Mouse (Mus musculus): ENCODE data around the gene Pgm1. TPM values are rescaled to one million over a fixed set of nuclear protein-coding genes. Genes with fewer than 3 reads are reported as not detected.
A peak's percentile ranks its signal among the peaks of the same experiment; 100 is the strongest.

Pgm1 gene
- total RNA-seq, 1 experiment: 15.6 TPM

GRCm38 (mm10) chr4:100011563-100011962 lies 82.3 kb downstream of the Pgm1 start:
- in situ Hi-C loops (cut with MboI; ENCODE audit: low sequenced_read_pairs in 2 of 2, unreplicated experiment in 2 of 2): loop anchor here in 1 of 2 experiments (5.0 kb wide), 1 partner anchor 39 kb away; no protein-coding TSS in a partner anchor
- H3K27ac ChIP-seq (ENCODE audit: insufficient read depth, low read depth, low read length, poor library complexity, severe bottlenecking): no peak overlapping the region
- H3K9ac ChIP-seq (ENCODE audit: insufficient read depth, low read depth, low read length, poor library complexity, severe bottlenecking): no peak overlapping the region
- no peaks in the 10 kb centered on the region for H3K9me3 ChIP-seq (ENCODE audit: control insufficient read depth, insufficient read depth, low read depth, low read length)
- H3K36me3 ChIP-seq (ENCODE audit: control insufficient read depth, insufficient read depth, low read length, poor library complexity, severe bottlenecking): no peaks in the 10 kb centered on the region
- no peak overlapping the region for H3K4me3 ChIP-seq (ENCODE audit: insufficient read depth in 1 of 2, low read depth in 1 of 2, low read length in 2 of 2, poor library complexity in 1 of 2, severe bottlenecking in 1 of 2)
- no peaks in the 10 kb centered on the region for H3K4me1 ChIP-seq (ENCODE audit: control insufficient read depth in 2 of 2, insufficient read depth in 2 of 2, low read length in 2 of 2, poor library complexity in 1 of 2)
- DNase-seq (ENCODE audit: low read depth, low spot score): no peak
- no peak for TF ChIP-seq ZNF384 (IDR thresholded peaks at IDR 0.05; ENCODE audit: low read depth, low read length)
- no peak for TF ChIP-seq CHD2 (IDR thresholded peaks at IDR 0.05; ENCODE audit: low read depth, low read length)
- no peak for TF ChIP-seq MAFK (IDR thresholded peaks at IDR 0.05; ENCODE audit: insufficient read depth, low read depth, low read length)
- TF ChIP-seq HCFC1 (IDR thresholded peaks at IDR 0.05; ENCODE audit: borderline replicate concordance, insufficient read depth, low read length): no peak
- no peak for TF ChIP-seq ZC3H11A (IDR thresholded peaks at IDR 0.05; ENCODE audit: borderline replicate concordance, low read depth, low read length)

- no peaks in the 10 kb centered on the region for H3K36me3 ChIP-seq (ENCODE audit: control insufficient read depth, insufficient read depth, low read length, poor library complexity, severe bottlenecking)
- in situ Hi-C loops (cut with MboI; ENCODE audit: low sequenced_read_pairs in 2 of 2, unreplicated experiment in 2 of 2): loop anchor here in 1 of 2 experiments (5.0 kb wide), 1 partner anchor 40 kb away; no protein-coding TSS in a partner anchor
- DNase-seq (ENCODE audit: low read depth, low spot score): no peak
- no peak overlapping the region for H3K9ac ChIP-seq (ENCODE audit: insufficient read depth, low read depth, low read length, poor library complexity, severe bottlenecking)
- no peaks in the 10 kb centered on the region for H3K9me3 ChIP-seq (ENCODE audit: control insufficient read depth, insufficient read depth, low read depth, low read length)
- TF ChIP-seq ZC3H11A (IDR thresholded peaks at IDR 0.05; ENCODE audit: borderline replicate concordance, low read depth, low read length) (no peak), ZNF384 (IDR thresholded peaks at IDR 0.05; ENCODE audit: low read depth, low read length) (no peak), MAFK (IDR thresholded peaks at IDR 0.05; ENCODE audit: insufficient read depth, low read depth, low read length) (no peak), CHD2 (IDR thresholded peaks at IDR 0.05; ENCODE audit: low read depth, low read length) (no peak), HCFC1 (IDR thresholded peaks at IDR 0.05; ENCODE audit: borderline replicate concordance, insufficient read depth, low read length) (no peak)
- no peak overlapping the region for H3K27ac ChIP-seq (ENCODE audit: insufficient read depth, low read depth, low read length, poor library complexity, severe bottlenecking)
- H3K4me1 ChIP-seq (ENCODE audit: control insufficient read depth in 2 of 2, insufficient read depth in 2 of 2, low read length in 2 of 2, poor library complexity in 1 of 2): no peaks in the 10 kb centered on the region
- no peak overlapping the region for H3K4me3 ChIP-seq (ENCODE audit: insufficient read depth in 1 of 2, low read depth in 1 of 2, low read length in 2 of 2, poor library complexity in 1 of 2, severe bottlenecking in 1 of 2)
Observed at GRCm38 (mm10) chr4:100012361-100013035, 83.3 kb downstream of the Pgm1 start.

DNA sequence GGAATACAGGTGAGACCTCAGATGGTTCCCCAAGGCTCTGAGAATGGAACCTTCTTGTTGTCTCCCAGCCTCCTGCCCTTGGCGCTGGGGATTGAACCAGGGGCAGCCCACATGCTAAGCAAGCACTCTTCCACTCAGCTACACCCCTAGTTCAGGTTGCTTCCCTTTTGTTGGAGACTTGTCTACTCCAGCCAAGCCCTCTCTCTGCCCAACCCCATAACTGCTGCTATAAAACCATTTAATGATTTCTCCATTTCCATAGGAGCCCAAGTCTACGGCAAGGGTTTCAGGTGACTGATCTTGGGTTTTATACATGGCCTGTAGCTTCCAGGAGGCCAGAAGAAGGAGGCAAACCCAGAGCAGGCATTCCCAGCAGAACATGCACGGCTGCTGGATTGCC lies 98.6 kb downstream of the Pgm1 start:
- in situ Hi-C loops (cut with MboI; ENCODE audit: low sequenced_read_pairs in 2 of 2, unreplicated experiment in 2 of 2): loop anchor here in 1 of 2 experiments (25.0 kb wide), 1 partner anchor 510 kb away; no protein-coding TSS in a partner anchor
- H3K9ac ChIP-seq (ENCODE audit: insufficient read depth, low read depth, low read length, poor library complexity, severe bottlenecking): no peak overlapping the region
- H3K36me3 ChIP-seq (ENCODE audit: control insufficient read depth, insufficient read depth, low read length, poor library complexity, severe bottlenecking): no peaks in the 10 kb centered on the region
- no peak for DNase-seq (ENCODE audit: low read depth, low spot score)
- H3K4me1 ChIP-seq (ENCODE audit: control insufficient read depth in 2 of 2, insufficient read depth in 2 of 2, low read length in 2 of 2, poor library complexity in 1 of 2): no peaks in the 10 kb centered on the region
- no peak overlapping the region for H3K27ac ChIP-seq (ENCODE audit: insufficient read depth, low read depth, low read length, poor library complexity, severe bottlenecking)
- no peak overlapping the region for H3K4me3 ChIP-seq (ENCODE audit: insufficient read depth in 1 of 2, low read depth in 1 of 2, low read length in 2 of 2, poor library complexity in 1 of 2, severe bottlenecking in 1 of 2)
- no peaks in the 10 kb centered on the region for H3K9me3 ChIP-seq (ENCODE audit: control insufficient read depth, insufficient read depth, low read depth, low read length)
- TF ChIP-seq HCFC1 (IDR thresholded peaks at IDR 0.05; ENCODE audit: borderline replicate concordance, insufficient read depth, low read length) (no peak), ZC3H11A (IDR thresholded peaks at IDR 0.05; ENCODE audit: borderline replicate concordance, low read depth, low read length) (no peak), ZNF384 (IDR thresholded peaks at IDR 0.05; ENCODE audit: low read depth, low read length) (no peak)

DNA sequence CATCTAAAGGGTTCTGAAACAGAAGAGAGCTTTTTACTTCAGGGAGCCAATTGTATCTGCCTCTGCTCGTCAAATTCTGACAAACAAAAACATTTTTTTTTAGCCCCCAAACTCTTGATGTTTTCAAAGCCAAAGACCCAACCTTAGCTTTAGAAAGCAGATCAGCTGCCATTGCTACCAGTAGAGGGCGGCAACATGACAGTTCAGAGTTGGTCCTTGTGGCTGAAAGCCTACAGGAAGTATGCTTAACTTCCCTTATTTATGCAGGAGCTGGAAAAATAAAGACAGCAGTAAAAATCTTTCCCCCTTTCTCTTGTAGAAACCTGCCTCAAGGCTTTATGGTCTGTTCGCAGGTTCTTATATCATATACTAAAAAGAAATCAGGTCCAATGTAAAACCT lies 99.4 kb downstream of the Pgm1 start:
- peak; percentile 47 for DNase-seq (ENCODE audit: low read depth, low spot score)
- H3K4me1 ChIP-seq (ENCODE audit: control insufficient read depth in 2 of 2, insufficient read depth in 2 of 2, low read length in 2 of 2, poor library complexity in 1 of 2): no peaks in the 10 kb centered on the region
- TF ChIP-seq ZNF384 (IDR thresholded peaks at IDR 0.05; ENCODE audit: low read depth, low read length): no peak
- H3K9ac ChIP-seq (ENCODE audit: insufficient read depth, low read depth, low read length, poor library complexity, severe bottlenecking): no peak overlapping the region
- in situ Hi-C loops (cut with MboI; ENCODE audit: low sequenced_read_pairs in 2 of 2, unreplicated experiment in 2 of 2): loop anchor here in 1 of 2 experiments (25.0 kb wide), 1 partner anchor 509 kb away; no protein-coding TSS in a partner anchor
- no peak overlapping the region for H3K27ac ChIP-seq (ENCODE audit: insufficient read depth, low read depth, low read length, poor library complexity, severe bottlenecking)
- H3K36me3 ChIP-seq (ENCODE audit: control insufficient read depth, insufficient read depth, low read length, poor library complexity, severe bottlenecking): no peaks in the 10 kb centered on the region
- no peaks in the 10 kb centered on the region for H3K9me3 ChIP-seq (ENCODE audit: control insufficient read depth, insufficient read depth, low read depth, low read length)
- no peak overlapping the region for H3K4me3 ChIP-seq (ENCODE audit: insufficient read depth in 1 of 2, low read depth in 1 of 2, low read length in 2 of 2, poor library complexity in 1 of 2, severe bottlenecking in 1 of 2)

GRCm38 (mm10) chr4:100031270-100031669 lies 102.1 kb downstream of the Pgm1 start:
- DNase-seq (ENCODE audit: low read depth, low spot score): no peak
- H3K36me3 ChIP-seq (ENCODE audit: control insufficient read depth, insufficient read depth, low read length, poor library complexity, severe bottlenecking): no peaks in the 10 kb centered on the region
- no peak overlapping the region for H3K27ac ChIP-seq (ENCODE audit: insufficient read depth, low read depth, low read length, poor library complexity, severe bottlenecking)
- in situ Hi-C loops (cut with MboI; ENCODE audit: low sequenced_read_pairs in 2 of 2, unreplicated experiment in 2 of 2): loop anchor here in 1 of 2 experiments (25.0 kb wide), 1 partner anchor 506 kb away; no protein-coding TSS in a partner anchor
- TF ChIP-seq ZC3H11A (IDR thresholded peaks at IDR 0.05; ENCODE audit: borderline replicate concordance, low read depth, low read length) (no peak), MAFK (IDR thresholded peaks at IDR 0.05; ENCODE audit: insufficient read depth, low read depth, low read length) (no peak), ZNF384 (IDR thresholded peaks at IDR 0.05; ENCODE audit: low read depth, low read length) (no peak), CHD2 (IDR thresholded peaks at IDR 0.05; ENCODE audit: low read depth, low read length) (no peak), HCFC1 (IDR thresholded peaks at IDR 0.05; ENCODE audit: borderline replicate concordance, insufficient read depth, low read length) (no peak)
- no peak overlapping the region for H3K9ac ChIP-seq (ENCODE audit: insufficient read depth, low read depth, low read length, poor library complexity, severe bottlenecking)
- H3K4me3 ChIP-seq (ENCODE audit: insufficient read depth in 1 of 2, low read depth in 1 of 2, low read length in 2 of 2, poor library complexity in 1 of 2, severe bottlenecking in 1 of 2): no peak overlapping the region
- H3K4me1 ChIP-seq (ENCODE audit: control insufficient read depth in 2 of 2, insufficient read depth in 2 of 2, low read length in 2 of 2, poor library complexity in 1 of 2): no peaks in the 10 kb centered on the region
- no peaks in the 10 kb centered on the region for H3K9me3 ChIP-seq (ENCODE audit: control insufficient read depth, insufficient read depth, low read depth, low read length)
